Mouse (Mus musculus) spleen, adult 18-20 months (tissue): ENCODE results near the gene Adra1d.

ENCODE experiments used
- DNase-seq, 2 experiments: peaks; one replicate each; pipeline ENCODE4 v3.0.0; 2022; ENCODE audit warnings: mixed read lengths in 2 of 2

The Adra1d gene

DNA sequence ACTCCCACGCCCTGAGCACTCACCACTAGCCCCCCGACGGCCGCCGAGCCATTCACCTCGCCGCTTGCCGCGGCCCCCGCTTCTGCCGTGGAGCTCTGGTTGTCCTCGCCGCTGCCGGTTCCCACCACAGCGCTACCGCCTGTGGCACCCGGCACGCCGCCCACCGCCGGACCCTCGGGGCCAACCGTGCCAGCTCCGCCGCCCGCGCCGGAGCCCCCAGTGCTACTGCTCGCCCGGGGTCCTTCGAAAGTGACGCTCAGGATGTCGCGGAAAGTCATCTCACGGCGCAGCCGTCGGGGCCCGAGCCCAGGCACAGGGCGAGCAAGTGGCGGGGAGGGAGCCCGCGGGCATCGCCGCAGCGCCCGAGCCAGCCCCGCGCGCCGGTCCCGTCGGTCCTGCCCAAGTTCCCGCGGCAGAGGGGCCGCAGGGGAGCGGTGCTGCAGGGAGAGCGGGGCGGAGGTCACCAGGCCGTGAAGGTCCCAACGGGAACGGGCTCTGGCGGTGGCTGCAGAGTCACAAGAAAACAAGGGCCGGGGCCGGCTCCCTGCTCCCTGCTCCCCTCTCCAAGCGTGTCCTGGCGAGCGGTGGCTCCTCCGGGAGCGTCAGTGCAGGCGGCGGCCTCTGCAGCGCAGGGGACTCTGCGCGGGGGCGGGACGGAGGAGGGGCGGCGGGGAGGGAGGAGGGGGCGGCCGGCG lies at the start of gene Adra1d:
Gene Adra1d (minus strand): TSS at position 393 of the 695 bp plus-strand sequence.
- no peak for DNase-seq

DNA sequence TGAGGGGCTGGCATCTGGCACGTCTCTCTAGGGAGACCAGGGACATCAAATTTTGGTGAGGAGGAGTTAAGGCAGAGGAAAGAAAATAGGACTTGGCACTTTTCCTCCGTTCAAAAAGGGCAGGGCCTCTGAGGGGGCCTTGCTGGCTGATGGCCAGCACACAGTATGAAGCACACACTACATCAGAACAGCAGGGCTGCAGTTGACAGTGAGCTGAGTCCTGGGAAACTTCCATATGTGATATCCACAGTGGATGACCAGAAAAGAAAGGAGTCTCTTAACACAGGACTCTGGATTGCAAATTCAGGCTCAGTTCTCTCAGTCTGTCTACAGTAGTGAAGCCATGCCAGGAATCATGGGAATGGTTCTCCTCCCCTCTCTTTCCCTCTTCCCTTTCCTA lies 39.8 kb upstream of the Adra1d start:
- no peak for DNase-seq

DNA sequence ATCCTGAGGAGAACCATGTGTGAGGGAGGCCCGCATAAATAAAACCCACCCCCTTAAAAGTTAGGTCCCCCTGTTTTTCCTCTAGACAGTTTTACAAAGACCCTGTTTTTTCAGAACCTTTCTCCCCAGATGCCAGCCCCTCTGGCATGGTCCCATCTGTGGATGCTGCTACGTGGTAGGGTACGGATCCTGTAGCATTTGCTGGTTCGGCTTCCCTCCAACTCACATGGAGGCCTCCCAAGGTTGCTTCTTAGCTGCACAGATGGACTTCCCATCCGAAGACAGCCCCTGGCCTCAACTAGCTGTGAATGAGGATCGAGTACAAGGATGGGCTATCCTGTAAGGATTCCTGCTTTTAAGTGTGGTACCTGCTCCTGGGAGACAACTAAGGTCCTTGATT lies 32.8 kb upstream of the Adra1d start:
- no peak for DNase-seq

DNA sequence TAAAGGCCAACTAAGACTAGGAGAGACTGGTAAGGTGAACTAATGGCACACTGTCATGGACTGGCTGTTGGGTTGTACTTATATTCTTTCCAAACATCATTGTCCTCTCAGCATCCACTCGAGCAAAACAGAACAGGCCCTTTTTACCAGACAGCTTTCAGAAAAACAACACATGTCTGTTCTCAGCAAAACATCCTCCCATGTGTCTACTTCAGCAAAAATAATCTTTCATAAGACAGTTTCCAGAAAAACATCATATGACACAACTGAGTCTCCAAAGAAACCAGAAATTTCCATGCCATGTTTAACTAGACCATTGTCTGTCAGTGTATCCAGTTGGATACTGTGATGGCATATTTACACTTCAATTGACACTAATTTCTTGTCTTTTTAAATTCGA lies 25.4 kb upstream of the Adra1d start:
- DNase-seq: no peak

DNA sequence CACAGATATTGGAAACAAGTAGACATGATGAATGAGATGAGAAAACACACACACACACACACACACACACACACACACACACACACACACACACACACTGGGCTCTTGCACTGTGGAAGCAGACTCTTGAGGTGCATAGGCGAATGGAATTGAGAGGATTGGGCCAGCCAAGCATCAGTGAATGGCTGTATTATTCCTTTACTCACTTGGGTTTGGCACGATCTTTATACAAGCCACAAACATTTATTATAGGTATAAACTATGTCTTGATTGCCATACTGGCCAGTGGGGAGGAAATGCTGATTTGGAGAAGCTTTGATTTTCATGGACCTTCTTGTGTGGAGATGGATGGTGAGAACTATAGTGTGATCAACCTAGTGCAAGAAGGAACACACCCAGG lies 19.4 kb upstream of the Adra1d start:
- no peak for DNase-seq

DNA sequence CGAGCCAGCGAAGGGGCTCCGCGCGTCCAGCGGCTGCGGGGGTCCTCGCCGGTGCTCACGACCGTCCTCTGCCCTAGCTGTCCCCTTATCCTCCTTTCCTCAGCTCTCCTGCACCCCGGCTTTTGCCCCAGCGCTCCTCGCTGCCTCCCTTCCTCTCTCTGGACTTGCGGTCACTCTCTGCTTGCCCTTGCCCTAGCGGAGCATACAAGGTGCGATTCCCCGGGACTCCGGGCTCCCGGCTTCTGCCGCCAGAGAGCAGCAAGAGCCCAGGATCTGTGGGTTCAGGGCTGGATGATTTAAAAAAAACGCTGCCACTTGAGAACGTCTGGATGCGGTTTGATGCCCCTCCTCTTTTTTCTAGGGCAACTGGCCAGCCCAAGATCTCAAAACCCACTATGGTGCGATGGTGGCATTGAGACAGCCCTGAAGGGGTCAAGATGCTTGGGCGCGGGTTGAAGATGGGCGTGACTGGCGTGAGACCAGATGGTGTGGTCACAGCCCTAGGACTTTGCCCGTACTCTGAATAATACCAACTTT lies 571 bp upstream of the Adra1d start:
- peak in 1 of 2 experiments; percentile 18 for DNase-seq

DNA sequence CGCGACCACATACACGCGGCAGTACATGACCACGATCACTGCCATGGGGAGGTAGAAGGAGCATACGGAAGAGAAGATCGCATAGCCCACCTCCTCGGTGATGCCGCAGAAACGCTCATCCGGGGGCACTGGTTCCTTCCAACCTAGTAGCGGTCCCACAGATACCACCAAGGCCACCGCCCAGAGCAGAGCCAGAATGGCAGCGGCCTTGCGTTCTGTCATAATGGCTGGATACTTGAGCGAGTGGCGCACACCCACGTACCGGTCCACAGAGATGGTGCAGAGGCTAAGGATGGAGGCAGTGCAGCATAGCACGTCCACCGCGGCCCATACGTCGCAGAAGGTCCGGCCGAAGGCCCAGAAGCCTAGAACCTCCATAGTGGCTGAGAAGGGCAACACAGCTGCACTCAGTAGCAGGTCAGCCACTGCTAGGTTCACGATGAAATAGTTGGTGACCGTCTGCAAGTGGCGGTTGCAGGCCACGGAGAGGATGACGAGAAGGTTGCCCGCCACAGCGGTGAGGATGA lies 676 bp downstream of the Adra1d start:
- DNase-seq: no peak

DNA sequence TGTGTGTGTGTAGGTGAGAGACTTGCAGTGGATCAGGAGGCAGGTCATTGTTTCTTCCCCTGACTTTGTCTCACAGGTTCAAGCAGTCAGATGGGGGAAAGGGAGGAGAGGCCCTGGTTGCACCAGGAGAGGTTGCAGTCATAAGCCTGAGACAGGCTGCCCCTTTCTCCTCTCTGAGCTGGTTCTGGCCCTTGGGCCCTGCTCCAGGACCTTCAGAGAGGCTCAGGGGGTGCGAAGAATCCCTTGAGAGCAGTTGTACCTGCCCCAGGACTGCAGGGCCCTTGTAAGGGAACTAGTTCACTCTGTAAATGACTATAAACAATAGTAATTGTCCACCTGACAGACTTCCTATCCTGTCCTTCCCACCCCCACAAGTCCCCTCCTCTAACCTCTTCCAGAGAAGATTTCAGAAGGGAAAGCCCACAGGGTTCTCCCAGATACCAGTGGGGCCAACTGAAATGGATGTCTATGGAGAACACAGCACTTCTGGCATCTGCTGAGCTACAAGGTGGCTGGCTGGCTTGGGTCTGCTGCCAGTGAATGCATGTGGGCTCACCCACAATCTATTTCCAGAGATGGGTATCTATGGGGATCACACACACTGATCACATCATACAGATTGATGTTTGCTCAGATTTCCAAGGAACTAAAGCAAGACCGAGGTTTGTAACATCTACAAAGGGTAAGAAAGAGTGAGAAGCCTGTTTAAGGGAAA lies 1.7 kb downstream of the Adra1d start:
- DNase-seq: no peak

DNA sequence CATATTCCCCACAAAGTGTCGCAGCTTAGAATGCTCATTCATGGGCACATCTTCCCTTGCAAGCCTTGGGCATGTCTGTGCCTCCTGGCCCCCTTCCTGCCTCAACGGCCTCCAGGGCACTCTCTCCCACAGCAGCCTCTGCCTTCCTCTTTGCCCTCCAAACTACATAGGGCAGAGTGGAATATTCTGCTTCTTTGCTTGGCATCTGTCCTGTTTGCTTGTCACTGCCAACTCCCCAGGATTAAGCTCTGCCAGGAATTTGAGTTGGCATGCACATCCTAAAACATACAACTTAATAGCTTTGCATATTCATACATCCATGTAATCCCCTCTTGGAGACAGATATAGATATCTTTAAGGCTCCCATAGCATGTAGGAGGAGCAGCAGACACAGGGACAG lies 4.2 kb downstream of the Adra1d start:
- DNase-seq: no peak

DNA sequence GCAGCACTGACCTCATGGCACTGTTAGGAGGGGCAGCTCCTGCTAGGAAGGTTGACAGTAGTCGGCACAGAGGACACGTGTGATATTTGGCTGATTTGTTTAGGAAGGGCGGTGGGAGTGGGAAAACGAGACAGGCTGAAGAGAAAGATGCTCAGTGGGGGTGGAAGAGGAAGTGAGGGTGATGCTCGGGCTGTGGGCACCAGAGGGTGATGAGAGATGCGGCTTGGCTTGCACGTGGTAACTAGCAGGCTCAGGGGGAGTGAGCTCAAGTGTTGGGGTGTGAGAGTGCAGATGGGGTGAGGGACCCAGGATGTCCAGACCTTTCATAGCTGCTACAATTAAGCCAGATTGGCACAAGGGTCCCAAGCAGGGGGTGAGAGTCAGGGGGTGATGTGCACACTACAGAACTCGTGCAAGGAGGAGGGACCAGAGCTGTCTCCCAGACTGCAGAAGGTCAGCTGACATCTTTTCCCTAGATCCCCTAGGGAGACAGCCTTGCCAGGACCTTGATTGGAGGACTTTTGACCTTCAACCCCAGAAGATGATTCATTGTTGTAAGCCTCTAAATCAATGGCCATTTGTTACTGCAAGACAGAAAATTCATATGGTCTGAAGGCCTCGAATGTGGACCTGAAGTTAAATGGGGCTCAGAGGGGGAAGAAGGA lies 9.2 kb downstream of the Adra1d start:
- DNase-seq: no peak

DNA sequence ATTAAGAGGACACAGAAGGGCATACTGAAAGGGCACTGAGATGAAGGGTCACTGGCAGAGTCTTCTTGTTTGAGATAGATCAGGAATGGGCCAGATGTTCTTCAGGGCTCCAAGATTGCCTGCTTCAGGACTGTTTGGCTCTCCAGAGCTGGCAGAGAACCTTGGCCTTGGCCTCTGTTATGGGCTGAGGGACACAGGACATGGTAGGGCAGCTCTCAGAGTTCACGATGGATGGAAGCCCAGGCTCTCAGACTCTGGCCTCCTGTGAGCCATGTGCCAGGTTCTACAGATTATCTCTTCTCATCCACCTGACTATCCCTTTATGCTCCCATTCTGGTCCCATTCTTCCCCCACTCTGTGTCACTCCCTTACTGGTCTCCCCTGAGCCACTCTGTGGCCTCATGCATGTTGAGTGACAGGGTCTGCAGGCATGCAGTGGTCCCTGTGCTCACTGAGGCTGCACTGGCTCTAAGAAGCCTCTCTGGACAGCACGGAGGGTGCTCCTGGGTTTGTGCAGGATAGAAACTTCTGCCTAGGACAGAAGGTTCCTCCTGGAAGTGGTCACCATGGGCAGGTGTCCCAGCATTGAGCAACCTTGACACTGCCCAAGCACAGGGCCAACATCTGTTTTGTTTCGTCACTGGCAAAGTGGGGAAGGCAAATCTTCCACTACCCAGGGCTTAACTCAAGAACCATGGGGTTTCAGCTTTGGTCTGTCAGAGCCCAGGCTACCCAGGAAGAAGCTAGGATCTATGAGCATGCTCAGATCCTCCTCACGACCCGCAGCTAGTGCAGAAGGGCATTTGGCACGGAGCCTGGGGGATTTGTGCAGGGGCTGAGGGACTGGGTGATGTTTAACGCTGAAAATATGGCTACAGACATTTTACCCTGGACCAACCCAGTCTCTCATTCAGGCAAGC lies 10.1 kb downstream of the Adra1d start:
- no peak for DNase-seq

DNA sequence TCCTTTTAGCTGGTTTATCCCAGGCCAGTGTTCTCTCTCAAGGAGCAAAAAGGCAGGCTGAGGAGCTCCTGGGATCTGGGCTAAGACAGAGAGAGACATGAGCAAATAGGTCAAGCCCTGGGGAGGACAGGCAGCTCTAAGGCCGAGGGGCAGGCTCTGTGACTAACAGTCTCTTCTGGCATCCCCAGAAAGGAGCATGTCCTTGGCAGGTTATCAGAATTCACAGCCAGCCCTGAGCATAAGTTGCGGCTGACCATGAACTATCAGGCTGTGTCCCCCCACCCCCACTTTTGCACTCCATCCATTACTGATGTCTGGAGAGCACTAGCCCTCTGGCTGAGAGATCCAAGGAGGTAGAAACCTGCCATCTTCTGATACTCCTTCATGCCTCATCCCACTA lies 11.2 kb downstream of the Adra1d start:
- DNase-seq: no peak

DNA sequence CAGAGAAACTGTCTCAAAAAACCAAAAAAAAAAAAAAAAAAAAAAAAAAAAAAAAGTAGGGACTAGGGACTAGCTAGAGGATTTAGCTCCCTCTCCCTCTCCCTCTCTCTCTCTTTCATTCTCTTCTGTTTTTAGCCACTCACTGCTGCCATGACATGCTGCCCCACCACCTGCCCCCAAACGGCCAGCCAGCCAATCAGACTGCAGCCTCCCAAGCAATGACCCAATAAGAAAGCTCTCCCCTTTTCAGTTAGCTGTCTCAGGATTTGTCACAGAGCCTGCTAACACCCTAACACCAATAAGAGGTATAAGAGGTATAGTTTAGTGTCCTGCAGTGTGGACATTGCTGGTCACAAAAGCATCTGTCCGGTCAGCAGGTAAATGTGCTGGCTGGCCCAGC lies 11.6 kb downstream of the Adra1d start:
- no peak for DNase-seq

DNA sequence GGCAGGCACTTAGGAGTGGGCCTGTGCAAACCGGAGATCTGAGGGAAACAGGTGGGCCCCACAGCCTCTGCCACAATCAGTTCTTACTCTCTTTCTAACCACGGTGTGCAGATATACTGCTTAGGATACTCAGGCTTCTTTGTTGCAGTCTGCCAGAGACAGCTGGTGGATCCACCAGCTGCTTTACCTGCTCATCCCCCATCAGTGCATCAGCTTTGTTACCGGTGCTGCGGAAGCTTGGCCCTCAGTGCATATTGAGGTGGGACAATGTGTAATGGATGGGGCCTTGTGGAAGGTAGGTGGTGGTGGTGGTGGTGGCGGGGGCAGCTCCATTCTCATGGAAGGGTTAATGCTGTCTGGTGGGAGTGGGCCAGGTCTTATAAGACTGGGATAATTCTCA lies 13.0 kb downstream of the Adra1d start:
- no peak for DNase-seq

DNA sequence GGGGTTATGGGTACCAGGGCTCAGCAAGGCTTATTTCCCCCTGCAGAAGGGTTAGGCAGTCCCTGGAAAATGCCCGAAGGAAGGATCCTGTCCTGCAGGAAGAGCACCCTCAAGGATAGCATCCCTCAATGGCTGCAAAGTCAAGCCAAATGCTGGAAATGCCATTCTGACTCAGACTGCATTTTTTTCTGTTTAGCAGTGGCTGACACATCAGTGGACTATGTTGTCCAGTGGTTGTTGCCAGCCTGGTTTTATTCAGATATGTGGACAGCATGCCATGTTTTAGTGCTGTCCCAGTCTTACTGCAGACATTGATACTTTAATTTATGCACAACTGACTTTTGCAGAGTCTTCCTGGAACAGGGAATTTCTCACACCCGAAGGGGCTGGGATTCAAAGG lies 13.8 kb downstream of the Adra1d start:
- no peak for DNase-seq

DNA sequence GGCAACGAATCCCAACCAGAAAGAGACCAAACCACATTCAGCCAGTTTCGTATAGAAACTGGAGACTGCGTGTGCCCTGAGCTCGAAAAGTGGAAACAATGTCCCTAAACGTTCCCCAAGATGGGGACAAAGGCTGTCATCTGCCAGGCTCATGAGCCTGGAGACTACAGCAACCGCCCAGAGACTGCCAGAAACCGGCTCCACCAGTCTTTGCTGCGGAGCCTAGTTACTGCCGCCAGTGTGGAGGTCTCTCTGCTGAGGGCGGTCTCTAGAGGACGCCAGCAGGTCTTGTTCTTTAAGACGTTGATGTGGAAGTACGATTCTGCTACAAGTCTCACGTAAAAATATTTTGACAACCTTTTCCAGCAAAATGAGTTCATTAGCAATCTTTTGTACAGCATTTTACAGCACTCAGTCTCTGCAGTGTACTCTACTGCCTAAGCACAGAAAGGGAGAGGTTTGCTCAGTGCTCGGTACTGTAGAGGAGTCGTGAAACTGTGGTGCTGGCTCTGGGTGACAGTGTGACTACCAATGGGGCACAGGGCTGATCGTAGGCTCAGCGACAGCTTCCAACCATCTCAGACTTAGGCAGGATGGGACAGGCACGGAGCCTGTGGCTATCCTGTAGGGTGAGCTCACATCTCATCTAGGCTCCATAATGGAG lies 15.2 kb downstream of the Adra1d start:
- DNase-seq: no peak

DNA sequence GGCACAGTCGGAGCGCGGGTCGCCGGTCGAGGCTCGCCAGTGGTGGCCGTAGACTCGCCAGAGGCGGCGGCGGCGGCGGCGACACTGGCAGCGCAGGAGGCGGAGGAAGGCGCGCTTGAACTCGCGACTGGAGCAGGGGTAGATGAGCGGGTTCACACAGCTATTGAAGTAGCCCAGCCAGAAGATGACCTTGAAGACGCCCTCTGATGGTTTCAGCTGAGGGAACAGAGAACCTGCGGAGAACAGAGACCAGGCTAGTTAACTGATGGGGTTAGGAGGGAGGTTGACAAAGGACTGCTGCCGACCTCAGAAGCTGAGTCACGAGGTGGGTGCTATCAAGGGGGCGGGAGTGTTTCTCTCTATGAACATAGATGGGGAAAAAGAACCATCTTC lies 15.8 kb downstream of the Adra1d start:
- DNase-seq: no peak

DNA sequence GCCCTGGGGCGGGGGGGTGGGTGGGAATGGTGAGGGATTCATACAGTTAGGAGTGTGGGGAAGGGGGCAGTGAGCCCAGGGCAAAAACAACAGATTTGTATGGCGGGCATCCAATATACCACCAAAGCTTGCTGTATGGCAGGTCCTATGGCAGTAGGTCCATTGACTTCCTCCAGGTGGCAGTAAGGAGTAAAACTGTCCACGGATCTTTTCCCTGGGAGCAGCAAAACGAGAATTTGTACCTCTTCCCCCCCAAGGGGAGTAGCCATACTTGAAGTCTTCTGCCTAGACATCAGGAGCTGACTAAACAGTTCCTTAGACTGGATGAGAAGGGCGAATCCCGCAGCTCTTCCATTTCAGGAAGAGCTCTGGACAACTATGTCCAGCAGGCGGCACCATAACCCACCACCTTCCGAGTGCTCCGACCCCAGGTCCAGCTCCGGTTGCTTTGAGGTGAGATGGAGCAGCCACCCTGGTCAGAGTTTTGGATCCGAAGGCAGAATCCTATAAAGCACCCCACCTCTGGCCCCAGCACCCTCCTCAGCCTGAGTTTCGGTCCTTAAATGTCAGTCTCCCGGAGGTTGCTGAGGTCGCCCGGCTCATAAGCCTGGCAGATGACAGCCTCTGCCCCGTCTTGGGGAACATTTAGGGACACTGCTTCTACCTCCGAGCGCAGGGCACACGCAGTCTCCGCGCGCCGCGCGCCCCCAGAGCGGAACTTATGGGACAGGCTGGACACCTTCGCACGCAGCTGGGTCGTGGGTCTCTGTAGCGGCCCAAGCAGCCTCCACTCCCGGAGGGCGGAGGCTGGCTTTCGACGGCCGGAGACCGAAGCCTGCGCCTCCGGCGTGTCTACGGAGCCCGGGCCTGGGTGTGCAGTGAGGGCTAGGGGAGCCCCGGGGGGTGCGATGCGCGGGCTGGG lies 16.4 kb downstream of the Adra1d start:
- peak in 1 of 2 experiments; percentile 61 for DNase-seq

DNA sequence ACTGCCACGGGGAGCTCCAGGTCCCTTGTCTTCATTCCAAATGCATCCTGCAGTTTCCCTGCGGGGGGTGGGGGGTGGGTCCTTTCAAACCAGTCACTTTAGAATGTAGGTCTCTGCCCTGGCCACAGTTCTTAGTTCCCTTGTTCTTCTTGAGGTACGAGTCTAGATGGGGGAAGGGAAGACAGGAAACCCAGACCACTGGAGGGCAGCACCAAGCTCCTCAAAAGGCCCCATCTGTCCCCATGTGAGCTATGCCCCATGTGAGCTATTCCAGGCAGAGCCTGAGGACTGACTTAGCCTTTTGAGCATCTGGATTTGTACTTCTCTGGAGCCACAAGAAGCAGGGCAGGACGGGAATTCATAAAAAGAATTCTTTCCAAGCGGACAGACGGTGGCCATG lies 19.6 kb downstream of the Adra1d start:
- no peak for DNase-seq

DNA sequence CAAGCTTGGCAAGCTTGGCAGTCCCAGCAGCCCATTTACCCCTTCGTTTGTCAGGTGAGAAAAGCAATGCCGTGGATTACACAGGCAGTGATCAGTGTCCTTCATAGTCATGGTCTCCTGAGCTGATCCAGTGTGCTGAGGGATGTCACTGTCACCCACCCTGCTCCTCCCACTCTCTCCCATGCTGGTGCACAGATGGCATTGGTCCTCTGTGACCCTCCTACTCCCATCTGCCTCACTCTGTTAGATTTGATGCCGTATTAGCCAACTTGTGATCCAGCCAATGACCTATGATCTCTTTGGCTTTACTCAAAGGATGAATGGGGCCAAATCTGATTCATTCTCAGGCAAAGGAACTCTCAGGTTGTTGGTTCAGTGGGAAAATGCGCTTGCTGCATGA lies 20.4 kb downstream of the Adra1d start:
- DNase-seq: no peak

DNA sequence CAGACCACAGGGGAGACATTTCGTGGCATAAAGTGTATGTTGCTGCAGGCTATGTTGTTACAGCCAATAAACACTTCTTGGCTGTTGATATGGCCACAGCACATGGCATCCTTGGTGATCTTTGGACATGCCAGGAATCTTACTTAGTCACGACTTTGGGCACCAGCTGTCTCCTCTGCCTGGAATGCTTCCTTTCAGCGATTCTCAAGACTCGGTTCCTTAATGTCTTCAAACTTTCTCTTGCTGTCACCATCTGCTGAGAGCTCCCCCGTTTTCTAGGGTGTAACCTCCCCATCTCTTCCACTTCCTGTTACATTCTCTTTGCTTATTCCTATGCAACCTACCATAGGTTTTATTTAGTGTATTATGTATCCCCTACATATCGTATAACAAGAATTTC lies 22.3 kb downstream of the Adra1d start:
- DNase-seq: no peak
